Mouse (Mus musculus): ENCODE data around the gene Kazald1.

GRCm38 (mm10) chr19:45031780-45032179, 43.3 kb upstream of the Kazald1 start:
- peak; percentile 85 for TF ChIP-seq CTCF (IDR thresholded peaks at IDR 0.05; ENCODE audit: low read depth, low read length)
- TF ChIP-seq POLR2A (IDR thresholded peaks at IDR 0.05; ENCODE audit: insufficient read depth, low read length) = no peak
